Mouse (Mus musculus): ENCODE results near the gene Ppm1g.

DNA sequence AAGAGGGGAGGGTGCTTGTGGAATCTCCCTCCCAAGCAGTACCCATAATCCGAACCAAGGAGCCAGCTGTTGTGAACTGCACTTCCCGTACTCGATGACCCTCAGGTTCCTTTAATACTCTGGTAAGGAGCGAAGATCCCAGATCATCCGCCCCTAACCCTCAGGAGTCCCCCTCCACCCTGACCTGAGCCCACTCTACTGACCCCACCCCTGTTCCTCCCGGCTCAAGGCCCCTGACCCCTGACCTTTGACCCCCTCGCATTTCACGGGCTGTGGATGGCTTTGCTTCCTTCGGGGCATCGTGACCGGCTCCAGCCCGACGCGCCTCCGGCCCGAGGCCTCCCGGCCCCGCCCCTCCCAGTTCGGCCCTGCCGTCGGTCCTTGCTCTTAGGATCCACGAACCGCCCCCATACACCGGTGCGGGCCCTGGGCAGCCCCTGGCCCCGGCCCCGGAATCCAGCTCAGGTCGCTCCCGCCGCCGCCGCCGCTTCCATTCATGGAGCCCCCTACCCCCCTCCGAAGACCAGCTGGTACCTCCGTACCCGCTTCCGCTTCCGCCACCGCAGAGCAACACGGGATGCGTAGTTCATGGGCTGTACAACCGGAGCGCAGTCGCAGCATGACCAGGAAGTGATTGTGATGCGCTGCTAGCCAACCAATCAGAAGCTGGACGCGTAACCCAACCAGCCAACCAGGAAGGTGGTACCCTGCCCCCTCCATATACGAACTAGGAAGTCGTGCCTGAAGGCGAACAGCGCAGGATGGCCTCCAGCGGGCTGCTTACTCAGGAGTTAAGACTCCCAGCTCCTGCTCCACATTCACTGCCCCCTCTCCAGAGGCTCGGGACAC is 18.5 kb downstream of the Ppm1g start, which contains the start of gene Zfp513:
- TF ChIP-seq CTCF (IDR thresholded peaks at IDR 0.05; ENCODE audit: control insufficient read depth, insufficient read depth, insufficient read length) (no peak), CEBPB (IDR thresholded peaks at IDR 0.05; ENCODE audit: low read depth) (no peak), MAX (IDR thresholded peaks at IDR 0.05) (peak; percentile 20), MYOG (IDR thresholded peaks at IDR 0.05; ENCODE audit: control insufficient read depth, extremely low read depth, insufficient read length) (no peak), USF1 (IDR thresholded peaks at IDR 0.05; ENCODE audit: low read depth) (peak; percentile 42), FOSL1 (IDR thresholded peaks at IDR 0.05; ENCODE audit: insufficient read depth, low read length, poor library complexity, severe bottlenecking) (no peak)
